8 mouse cellular contexts compared by ENCODE assay signal in genomic region chr8:122676621-122677480, GRCm38 (mm10). TPM values are rescaled to one million over a fixed set of nuclear protein-coding genes. Genes with fewer than 3 reads are reported as not detected.
DNase-seq lines count a peak whose midpoint lies in the region; ATAC-seq and TF ChIP-seq lines count a peak whose summit lies in the region.

No protein-coding gene starts in this region.

- peak overlapping the region; percentile 81 for H3K4me2 ChIP-seq in forebrain, embryonic 13.5 days
- H3K4me2 ChIP-seq in lung, embryonic 14.5 days, result peak overlapping the region; percentile 98

- no peaks in the 10 kb centered on the region for H3K36me3 ChIP-seq in forebrain, embryonic 13.5 days (ENCODE audit: poor library complexity, severe bottlenecking)
- H3K36me3 ChIP-seq in lung, embryonic 14.5 days (ENCODE audit: insufficient read depth), result no peaks in the 10 kb centered on the region

- H3K9me3 ChIP-seq in forebrain, embryonic 13.5 days (replicated peaks), result no peaks in the 10 kb centered on the region
- H3K9me3 ChIP-seq in lung, embryonic 14.5 days (ENCODE audit: low read depth, low read length), result no peaks in the 10 kb centered on the region

- peak; percentile 33 for DNase-seq in testis, postnatal 14 days (ENCODE audit: low spot score)
- DNase-seq in testis, postnatal 10 days (ENCODE audit: low spot score), result no peak
- DNase-seq in heart, postnatal 25 days (ENCODE audit: low spot score), result peak; percentile 70
- DNase-seq in layer of hippocampus, adult 18-20 months (ENCODE audit: low spot score in 2 of 2), result peak; percentile 78 to 91
- peak; percentile 44 for DNase-seq in lung, embryonic 14.5 days
- DNase-seq in ovary, postnatal 14 days (ENCODE audit: low spot score), result no peak

- intact Hi-C loops in heart, postnatal 25 days (cut with DNase I), result no loop called here

- TF ChIP-seq CTCF in lung, embryonic 14.5 days (IDR thresholded peaks at IDR 0.05; ENCODE audit: low read depth), result no peak
- TF ChIP-seq CTCF in olfactory bulb, adult 2 months (IDR thresholded peaks at IDR 0.05; ENCODE audit: insufficient read depth, low read depth, low read length), result no peak

- H3K27ac ChIP-seq in forebrain, embryonic 13.5 days, result peak overlapping the region; percentile 94
- peak overlapping the region; percentile 69; the same call in 1 of the 2 replicates for H3K27ac ChIP-seq in lung, embryonic 14.5 days (ENCODE audit: low read depth)
- H3K27ac ChIP-seq in olfactory bulb, adult 2 months (ENCODE audit: insufficient read depth, low read depth, low read length), result peak overlapping the region; percentile 16

- peak overlapping the region; percentile 84 for H3K9ac ChIP-seq in forebrain, embryonic 13.5 days
- H3K9ac ChIP-seq in lung, embryonic 14.5 days, result peak overlapping the region; percentile 53

- H3K4me3 ChIP-seq in forebrain, embryonic 13.5 days, result peak overlapping the region; percentile 73
- peak overlapping the region; percentile 67 for H3K4me3 ChIP-seq in lung, embryonic 14.5 days (ENCODE audit: low read depth, low read length)
- peak overlapping the region; percentile 84 for H3K4me3 ChIP-seq in olfactory bulb, adult 2 months (ENCODE audit: insufficient read depth, low read depth, low read length)

- peaks cover 79% of the 10 kb centered on the region for H3K4me1 ChIP-seq in forebrain, embryonic 13.5 days
- peaks cover 3% of the 10 kb centered on the region; the same call in 1 of the 2 replicates for H3K4me1 ChIP-seq in lung, embryonic 14.5 days (ENCODE audit: insufficient read depth)
- H3K4me1 ChIP-seq in olfactory bulb, adult 2 months (ENCODE audit: control insufficient read depth, insufficient read depth, low read length), result peaks cover 37% of the 10 kb centered on the region

- WGBS in forebrain, embryonic 13.5 days, result 17% methylated on average over 16 of the region's 16 CpGs
- 13% methylated on average over 16 of the region's 16 CpGs for WGBS in lung, embryonic 14.5 days
- 16% methylated on average over 16 of the region's 16 CpGs for WGBS in olfactory bulb, adult 2 months

- no peak for TF ChIP-seq POLR2A in olfactory bulb, adult 2 months (IDR thresholded peaks at IDR 0.05; ENCODE audit: insufficient read depth, low read depth, low read length)

- peaks cover 89% of the 10 kb centered on the region for H3K27me3 ChIP-seq in forebrain, embryonic 13.5 days
- H3K27me3 ChIP-seq in lung, embryonic 14.5 days (ENCODE audit: insufficient read depth, low read length), result peaks cover 73% of the 10 kb centered on the region

- peak; percentile 54 for ATAC-seq in forebrain, embryonic 13.5 days
- ATAC-seq in lung, embryonic 14.5 days (ENCODE audit: insufficient read depth), result no peak

RNA-seq across cellular contexts. Expression of gene Cbfa2t3, which starts 22.1 kb away (rescaled TPM):
- 12.4 and 13.9 TPM in 2 replicates for polyA plus RNA-seq in forebrain, embryonic 13.5 days (2015; fragmentation: Nextera tagmentation; extraction: Ambion mirVana)
- 10 to 100 TPM; 18.5 to 25.3 TPM for total RNA-seq in heart, postnatal 25 days (2021)
- 10 to 100 TPM; 46.3 to 52.5 TPM for total RNA-seq in layer of hippocampus, adult 18-20 months (2021)
- 4.7 and 5.7 TPM in 2 replicates for polyA plus RNA-seq in lung, embryonic 14.5 days (2014; fragmentation: Nextera tagmentation; extraction: Ambion mirVana)
- not detected in 2 replicates for polyA plus RNA-seq in olfactory bulb, adult 2 months (2012; ENCODE audit: insufficient read depth, insufficient read length, low replicate concordance, missing spikeins)

RNA-seq across cellular contexts. Expression of gene Pabpn1l, which starts 54.3 kb away (rescaled TPM):
- polyA plus RNA-seq in forebrain, embryonic 13.5 days (2015; fragmentation: Nextera tagmentation; extraction: Ambion mirVana), result not detected in 2 replicates
- total RNA-seq in heart, postnatal 25 days (2021), result not detected
- total RNA-seq in layer of hippocampus, adult 18-20 months (2021), result not detected
- polyA plus RNA-seq in lung, embryonic 14.5 days (2014; fragmentation: Nextera tagmentation; extraction: Ambion mirVana), result not detected in 2 replicates
- polyA plus RNA-seq in olfactory bulb, adult 2 months (2012; ENCODE audit: insufficient read depth, insufficient read length, low replicate concordance, missing spikeins), result not detected in 2 replicates

Comparison
In these comparisons a context has a peak if more than half of its experiments do, and no peak if none do; other contexts are left out.
1. DNase-seq: peak in testis, postnatal 14 days (single experiment), heart, postnatal 25 days (single experiment), layer of hippocampus, adult 18-20 months (2 of 2) and lung, embryonic 14.5 days (single experiment); none in testis, postnatal 10 days (single experiment) and ovary, postnatal 14 days (single experiment).
2. H3K27ac ChIP-seq: peak in every context shown above with its lines; median percentile 94 in forebrain, embryonic 13.5 days; 69 in lung, embryonic 14.5 days; 16 in olfactory bulb, adult 2 months.
3. Peak in every context shown above with its lines, with median percentiles within 50 percentile points of each other: H3K4me3 ChIP-seq.